Mouse (Mus musculus) central nervous system, embryonic 14 days (tissue): ENCODE results near the gene Gzmk. TPM values are rescaled to one million over a fixed set of nuclear protein-coding genes. Genes with fewer than 3 reads are reported as not detected.

Experiments
- polyA plus RNA-seq: library from polyadenylated mRNA; depleted of rRNA; stranded (reverse); fragments of >200 nt; gene quantifications from 2 replicates; pipeline ENCODE4 v1.2.3, GENCODE M21; 2012; rRNA removed

The Gzmk gene
- polyA plus RNA-seq = not detected in 2 replicates

DNA sequence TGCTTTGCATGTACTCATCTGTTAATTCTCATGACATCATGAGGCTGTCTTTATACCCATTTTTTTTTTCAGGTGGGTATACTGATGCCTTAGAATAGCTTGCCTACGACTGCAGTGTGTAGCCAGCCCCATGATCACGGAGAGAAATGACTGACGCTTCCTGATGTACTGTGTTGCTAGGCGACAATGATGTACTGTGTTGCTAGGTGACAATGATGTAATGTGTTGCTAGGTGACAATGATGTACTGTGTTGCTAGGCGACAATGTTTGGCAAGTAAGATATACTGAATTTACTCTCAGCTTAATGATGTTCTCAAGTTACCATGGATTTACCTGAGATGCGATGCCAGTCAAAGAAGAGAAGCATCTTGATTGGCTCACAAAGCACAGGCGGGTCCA lies at the start of gene Gzmk:
TSS of gene Gzmk (minus strand) at position 98 of the 400 bp plus-strand sequence.

DNA sequence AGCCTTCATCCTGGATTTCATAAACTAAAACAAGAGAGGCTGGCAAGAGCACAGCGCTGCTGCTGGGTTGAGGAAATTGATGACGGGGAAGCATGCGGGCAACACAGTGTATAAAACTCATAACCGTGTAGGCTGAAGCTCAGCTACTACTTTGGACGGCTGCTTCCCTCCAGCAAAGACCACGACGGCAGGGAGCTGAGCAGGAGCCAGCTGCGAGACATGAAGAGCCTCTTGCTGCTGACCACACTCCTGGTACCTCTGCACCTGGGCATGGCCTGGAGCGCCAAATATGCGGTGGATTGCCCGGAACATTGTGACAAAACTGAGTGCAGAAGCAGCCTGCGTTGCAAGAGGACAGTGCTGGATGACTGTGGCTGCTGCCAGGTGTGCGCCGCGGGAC lies 16.1 kb downstream of the Gzmk start, which contains the start of gene Esm1:
TSS of gene Esm1 (plus strand) at position 36 of the 400 bp plus-strand sequence.

Other genes with a start within 250 kb of the Gzmk start
- 3.0 and 3.2 TPM in 2 replicates for gene Ccno, start 238.1 kb downstream of the Gzmk start, polyA plus RNA-seq
- 1.1 TPM in 2 replicates for gene Mcidas, start 232.1 kb downstream of the Gzmk start, polyA plus RNA-seq
- gene Cdc20b, start 190.8 kb downstream of the Gzmk start, polyA plus RNA-seq = 1.0 and 1.2 TPM in 2 replicates
- gene Gpx8, start 179.5 kb downstream of the Gzmk start, polyA plus RNA-seq = 43.2 and 53.4 TPM in 2 replicates
- not detected in 2 replicates for gene Gzma, start 124.9 kb downstream of the Gzmk start, polyA plus RNA-seq
- 0.92 and 1.1 TPM in 2 replicates for gene Esm1, start 16.2 kb downstream of the Gzmk start, polyA plus RNA-seq
- gene BC067074, start 67.3 kb upstream of the Gzmk start, polyA plus RNA-seq = 2.1 and 5.2 TPM in 2 replicates